Mouse (Mus musculus): ENCODE measurements around the gene Cmtm7.

DNA sequence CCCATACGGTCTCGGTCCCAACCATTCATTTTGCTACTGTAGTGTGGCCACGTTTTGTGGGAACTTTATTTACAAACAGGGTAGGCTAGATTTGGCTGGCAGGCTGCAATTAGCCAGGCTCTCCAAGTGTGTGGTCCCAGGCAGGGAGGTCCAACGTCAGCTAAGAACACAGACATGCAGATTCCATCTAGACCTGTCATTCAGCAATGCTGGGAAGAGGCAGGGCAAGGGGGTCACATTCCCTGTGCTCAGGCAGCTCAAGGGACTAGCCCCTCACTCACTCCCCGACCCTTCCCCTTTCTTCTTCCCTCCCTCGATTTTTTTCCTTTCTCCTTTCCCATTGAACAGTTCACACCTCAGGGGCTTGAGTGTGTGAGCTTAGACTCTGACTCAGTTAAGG, 17.2 kb upstream of the Cmtm7 start:
- TF ChIP-seq POLR2A (IDR thresholded peaks at IDR 0.05; ENCODE audit: control insufficient read depth, extremely low read depth, insufficient read depth, low read length, poor library complexity) (no peak), CTCF (IDR thresholded peaks at IDR 0.05; ENCODE audit: borderline replicate concordance, control insufficient read depth, extremely low read depth, insufficient read depth, low read length, poor library complexity) (no peak)
